Mouse (Mus musculus) kidney, embryonic 14.5 days (tissue): ENCODE data around the gene Tuba1c. TPM values are rescaled to one million over a fixed set of nuclear protein-coding genes. Genes with fewer than 3 reads are reported as not detected.
"Not testable (repeated sequence)": the region's sequence is repeated elsewhere in the genome, so short reads cannot be mapped to it uniquely, and the experiment has no call there.

Experiments used
- ATAC-seq: fragments of 200-750 bp; cut with Nextera tagmentation; 2 replicates; pipeline ENCODE4 v1.8.0; 2017; ENCODE audit warnings: moderate number of reproducible peaks, mild to moderate bottlenecking, moderate TSS enrichment, moderate library complexity; ENCODE audit not compliant: low FRiP score, low TSS enrichment
- H3K27ac ChIP-seq: fragments of 300-500 bp; sonication (generic); 2 replicates; pipeline ENCODE4 v1.5.1; 2014; ENCODE audit warnings: low read depth, mild to moderate bottlenecking, low read length, moderate library complexity, mixed read lengths
- H3K27me3 ChIP-seq: fragments of 300-500 bp; sonication (generic); 2 replicates; pipeline ENCODE4 v1.6.1; 2014; ENCODE audit warnings: mild to moderate bottlenecking, low read length; ENCODE audit not compliant: control insufficient read depth, insufficient read depth
- H3K36me3 ChIP-seq: fragments of 300-500 bp; sonication (generic); 2 replicates; pipeline ENCODE4 v1.6.1; 2014; ENCODE audit warnings: low read length, mixed read lengths; ENCODE audit not compliant: control insufficient read depth, insufficient read depth
- H3K4me1 ChIP-seq: fragments of 300-500 bp; sonication (generic); 2 replicates; pipeline ENCODE4 v1.6.1; 2014; ENCODE audit warnings: low read length, mixed read lengths; ENCODE audit not compliant: control insufficient read depth, insufficient read depth
- H3K4me2 ChIP-seq: fragments of 300-500 bp; sonication (generic); replicated peaks from 2 replicates; pipeline ENCODE4 v1.6.1; 2014; ENCODE audit warnings: low read depth, mild to moderate bottlenecking, low read length
- H3K4me3 ChIP-seq: fragments of 300-500 bp; sonication (generic); 2 replicates; pipeline ENCODE4 v1.5.1; 2014; ENCODE audit warnings: mild to moderate bottlenecking, low read length
- H3K9ac ChIP-seq: fragments of 300-500 bp; sonication (generic); 2 replicates; pipeline ENCODE4 v1.6.1; 2014; ENCODE audit warnings: low read depth, mild to moderate bottlenecking, low read length, moderate library complexity
- H3K9me3 ChIP-seq: fragments of 300-500 bp; sonication (generic); 2 replicates; pipeline ENCODE4 v1.6.1; 2016; ENCODE audit warnings: low read length; ENCODE audit not compliant: control insufficient read depth
- WGBS: fragments of 180-500 bp; shearing (Covaris S2); extraction: QIAGEN DNeasy Blood & Tissue Kit; methylation state at CpG from one replicate; pipeline ENCODE4 v1.1.7; 2014; 5-methylcytosine and 5-hydroxymethylcytosine counted together
- polyA plus RNA-seq: library from polyadenylated mRNA; unstranded; fragments of >200 nt; fragmentation: Nextera tagmentation; extraction: Ambion mirVana; gene quantifications from 2 replicates; pipeline ENCODE4 v1.2.1, GENCODE M21; 2014

Gene Tuba1c
- polyA plus RNA-seq, 1 experiment from 2014 or later = 196 TPM

GRCm38 (mm10) chr15:99055511-99055961 is 25.8 kb downstream of the Tuba1c start:
- H3K4me3 ChIP-seq = peak overlapping the region; percentile 35
- peak overlapping the region; percentile 37; the same call in 1 of the 2 replicates for H3K9ac ChIP-seq
- WGBS = under 1% methylated on average over 34 of the region's 37 CpGs
- peak; percentile 45 for ATAC-seq
- H3K36me3 ChIP-seq = no peaks in the 10 kb centered on the region
- H3K4me2 ChIP-seq = peak overlapping the region; percentile 59
- no peaks in the 10 kb centered on the region for H3K9me3 ChIP-seq
- H3K27ac ChIP-seq = no peak overlapping the region
- peaks cover 62% of the 10 kb centered on the region for H3K27me3 ChIP-seq
- peaks cover 17% of the 10 kb centered on the region for H3K4me1 ChIP-seq

DNA sequence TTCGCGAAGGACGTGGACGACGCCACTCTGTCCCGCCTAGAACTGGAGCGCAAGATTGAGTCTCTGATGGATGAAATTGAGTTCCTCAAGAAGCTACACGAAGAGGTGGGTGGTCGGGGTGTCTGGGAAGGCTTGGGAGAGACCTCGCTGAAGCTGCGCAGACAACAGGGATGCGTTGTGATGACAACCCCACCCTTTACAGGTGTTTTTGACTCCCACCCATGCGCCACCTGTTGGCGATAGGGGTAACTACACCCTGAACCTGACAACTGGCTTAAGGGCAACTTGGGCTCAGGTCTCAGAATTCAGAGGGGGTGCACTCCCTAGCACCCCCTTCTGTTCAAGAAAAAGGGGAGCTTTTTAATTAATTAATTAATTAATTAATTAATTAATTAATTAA is 26.6 kb downstream of the Tuba1c start:
- Histone ChIP-seq H3K27me3 (peaks cover 65% of the 10 kb centered on the region), H3K36me3 (no peaks in the 10 kb centered on the region), H3K4me2 (no peak overlapping the region), H3K9ac (no peak overlapping the region), H3K27ac (no peak overlapping the region), H3K4me3 (no peak overlapping the region; the same call in 1 of the 2 replicates), H3K9me3 (no peaks in the 10 kb centered on the region), H3K4me1 (peaks cover 17% of the 10 kb centered on the region)
- 5% methylated on average over 14 of the region's 14 CpGs for WGBS
- no peak for ATAC-seq

DNA sequence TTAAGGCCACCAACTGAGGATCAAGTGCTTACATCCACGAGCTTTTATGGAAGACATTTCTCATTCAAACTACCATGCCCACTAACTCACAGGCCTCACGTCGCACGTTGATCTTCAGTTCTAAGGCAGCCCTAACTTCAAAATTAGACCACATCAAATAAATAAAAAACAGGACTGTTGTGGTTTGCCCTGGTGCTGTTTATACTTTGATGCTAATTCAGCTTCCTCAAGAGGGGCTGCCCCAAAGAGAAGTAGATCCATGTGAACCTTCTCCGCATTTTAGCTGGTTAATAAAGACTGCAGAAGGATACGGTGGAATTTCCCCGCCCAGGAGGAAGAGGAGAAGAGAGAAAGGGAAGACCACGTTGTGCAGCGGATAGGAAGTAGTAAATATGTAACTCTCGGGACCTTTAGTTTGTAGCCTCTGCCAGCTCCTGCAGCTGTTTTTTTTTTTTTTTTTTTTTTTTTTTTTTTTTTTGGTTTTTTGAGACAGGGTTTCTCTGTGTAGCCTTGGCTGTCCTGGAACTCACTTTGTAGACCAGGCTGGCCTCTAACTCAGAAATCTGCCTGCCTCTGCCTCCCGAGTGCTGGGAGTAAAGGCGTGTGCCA is 36.0 kb downstream of the Tuba1c start:
- Histone ChIP-seq H3K4me2 (no peak overlapping the region), H3K9ac (no peak overlapping the region), H3K36me3 (no peaks in the 10 kb centered on the region), H3K27me3 (peaks cover 7% of the 10 kb centered on the region; the same call in 1 of the 2 replicates), H3K9me3 (no peaks in the 10 kb centered on the region), H3K4me1 (no peaks in the 10 kb centered on the region), H3K4me3 (no peak overlapping the region), H3K27ac (no peak overlapping the region)
- ATAC-seq = no peak
- WGBS = 81% methylated on average over 12 of the region's 12 CpGs

DNA sequence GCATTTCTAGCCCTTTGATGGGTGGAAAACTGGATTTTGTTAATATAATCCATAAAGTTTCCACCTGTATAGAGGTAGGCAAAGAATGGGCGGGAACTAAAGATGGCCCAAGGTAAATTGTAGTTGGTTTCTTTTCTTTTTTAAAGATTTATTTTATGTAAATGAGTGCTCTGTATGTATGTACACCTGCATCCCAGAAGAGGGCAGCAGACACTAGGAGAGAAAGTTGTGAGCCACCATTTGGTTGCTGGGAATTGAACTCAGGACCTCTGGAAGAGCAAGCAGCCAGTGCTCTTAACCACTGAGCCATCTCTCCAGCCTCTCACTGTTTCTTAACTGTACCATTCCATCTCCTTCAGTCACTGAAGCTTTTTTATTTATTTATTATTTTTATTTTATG is 42.3 kb downstream of the Tuba1c start:
- ATAC-seq = no peak
- H3K27ac ChIP-seq = no peak overlapping the region
- H3K4me1 ChIP-seq = peaks cover 15% of the 10 kb centered on the region
- H3K4me2 ChIP-seq = no peak overlapping the region
- H3K9ac ChIP-seq = no peak overlapping the region
- H3K9me3 ChIP-seq = no peaks in the 10 kb centered on the region
- 90% methylated on average over 1 of the region's 1 CpGs for WGBS
- H3K27me3 ChIP-seq = no peaks in the 10 kb centered on the region
- no peak overlapping the region for H3K4me3 ChIP-seq
- peaks cover 3% of the 10 kb centered on the region for H3K36me3 ChIP-seq

DNA sequence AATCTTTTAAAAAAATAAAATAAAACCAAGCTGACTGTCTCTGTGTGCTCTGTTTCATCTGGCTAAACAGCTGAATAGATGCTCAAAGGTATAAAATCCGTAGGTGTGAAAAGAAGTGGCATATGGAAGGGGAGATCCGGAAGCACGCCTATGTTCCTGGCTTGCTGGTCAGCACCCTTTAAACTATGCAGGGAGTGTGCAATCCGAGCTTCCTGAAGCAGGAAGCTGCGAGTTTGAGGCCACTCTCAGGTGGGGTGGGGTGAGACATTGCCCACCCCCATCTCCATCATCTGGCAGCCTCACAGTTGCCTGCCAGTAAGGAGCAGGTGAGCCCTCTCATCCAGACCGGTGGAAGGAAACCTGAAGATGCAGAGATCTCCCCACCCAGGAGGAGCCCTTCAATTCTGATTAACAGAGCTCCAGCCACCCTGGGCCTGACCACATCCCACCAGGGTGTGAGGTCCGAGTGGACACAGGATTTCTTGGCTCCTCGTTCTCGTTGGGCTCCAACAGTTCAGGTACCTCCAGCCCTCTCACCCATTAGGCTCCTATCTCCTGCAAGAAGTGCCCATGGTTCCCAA is 44.4 kb downstream of the Tuba1c start, which contains the start of gene Troap:
Gene Troap, plus strand, starts transcription at position 557 of the 581 bp plus-strand sequence.
- 18% methylated on average over 9 of the region's 9 CpGs for WGBS
- Histone ChIP-seq H3K36me3 (peaks cover 20% of the 10 kb centered on the region), H3K9ac (peak within 1 kb of the TSS; percentile 74), H3K4me3 (peak within 1 kb of the TSS; percentile 64), H3K9me3 (no peaks in the 10 kb centered on the region), H3K27ac (peak within 1 kb of the TSS; percentile 98), H3K4me1 (peaks cover 15% of the 10 kb centered on the region), H3K27me3 (no peaks in the 10 kb centered on the region), H3K4me2 (peak within 1 kb of the TSS; percentile 79)
- ATAC-seq = peak; percentile 40

DNA sequence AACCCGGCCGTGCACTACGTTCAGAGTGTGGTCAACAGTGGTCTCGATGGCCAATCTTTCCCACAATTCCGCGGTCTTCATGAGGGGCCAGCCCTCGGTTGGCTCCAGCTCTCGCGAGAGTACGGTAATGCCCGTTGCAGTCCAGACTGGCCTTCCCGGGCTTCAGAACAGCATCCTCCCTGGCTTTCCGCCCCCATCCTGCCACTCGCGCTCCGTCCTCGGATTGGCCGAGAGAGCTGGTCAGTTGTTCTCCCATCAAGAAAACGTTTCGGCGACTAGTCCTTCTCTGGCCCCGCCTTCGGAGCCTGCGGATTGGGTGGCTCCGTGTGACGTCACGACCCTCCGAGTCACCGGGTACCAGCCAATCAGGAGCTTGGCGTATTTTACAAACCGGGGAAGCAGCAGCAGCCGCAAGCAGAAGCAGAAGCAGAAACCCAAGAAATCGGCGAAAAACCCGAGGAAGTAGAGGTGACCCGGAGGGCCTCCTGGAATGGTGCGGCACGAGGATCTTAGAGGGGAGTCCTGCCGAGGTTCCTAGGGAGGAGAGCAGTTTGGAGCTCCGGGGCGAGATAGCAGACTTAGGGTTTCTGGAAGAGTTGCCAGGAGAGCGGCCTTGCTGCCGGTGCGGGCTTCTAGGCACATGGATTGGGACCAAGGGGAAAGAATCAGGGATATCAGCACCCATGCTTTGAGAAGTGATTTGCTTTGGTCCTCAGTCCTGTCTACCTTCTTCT is 45.1 kb downstream of the Tuba1c start:
- H3K27me3 ChIP-seq = no peaks in the 10 kb centered on the region
- H3K27ac ChIP-seq = peak overlapping the region; percentile 98
- peak; percentile 98 for ATAC-seq
- H3K4me1 ChIP-seq = peaks cover 15% of the 10 kb centered on the region
- H3K36me3 ChIP-seq = peaks cover 20% of the 10 kb centered on the region
- peak overlapping the region; percentile 64 for H3K4me3 ChIP-seq
- H3K9me3 ChIP-seq = no peaks in the 10 kb centered on the region
- under 1% methylated on average over 44 of the region's 44 CpGs for WGBS
- H3K9ac ChIP-seq = peak overlapping the region; percentile 74
- H3K4me2 ChIP-seq = peak overlapping the region; percentile 79

DNA sequence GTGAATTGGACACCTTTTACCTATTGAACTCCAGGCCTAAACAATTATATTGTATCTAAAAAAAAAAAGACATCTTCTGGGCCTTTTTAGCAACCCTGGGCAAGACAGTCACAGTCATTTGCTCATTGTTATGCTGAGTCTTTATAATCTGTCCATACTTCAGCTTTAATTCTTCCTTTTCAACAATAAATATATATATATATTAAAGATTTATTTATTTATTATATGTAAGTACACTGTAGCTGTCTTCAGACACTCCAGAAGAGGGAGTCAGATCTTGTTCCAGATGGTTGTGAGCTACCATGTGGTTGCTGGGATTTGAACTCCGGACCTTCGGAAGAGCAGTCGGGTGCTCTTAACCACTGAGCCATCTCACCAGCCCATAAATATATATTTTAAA is 46.3 kb downstream of the Tuba1c start:
- H3K27me3 ChIP-seq, ATAC-seq, H3K27ac ChIP-seq, H3K9me3 ChIP-seq, H3K9ac ChIP-seq, H3K4me3 ChIP-seq: not testable (repeated sequence)
- 99% methylated on average over 3 of the region's 3 CpGs for WGBS
- Histone ChIP-seq H3K4me1 (peaks cover 15% of the 10 kb centered on the region), H3K36me3 (peaks cover 30% of the 10 kb centered on the region), H3K4me2 (peak overlapping the region; percentile 79)

DNA sequence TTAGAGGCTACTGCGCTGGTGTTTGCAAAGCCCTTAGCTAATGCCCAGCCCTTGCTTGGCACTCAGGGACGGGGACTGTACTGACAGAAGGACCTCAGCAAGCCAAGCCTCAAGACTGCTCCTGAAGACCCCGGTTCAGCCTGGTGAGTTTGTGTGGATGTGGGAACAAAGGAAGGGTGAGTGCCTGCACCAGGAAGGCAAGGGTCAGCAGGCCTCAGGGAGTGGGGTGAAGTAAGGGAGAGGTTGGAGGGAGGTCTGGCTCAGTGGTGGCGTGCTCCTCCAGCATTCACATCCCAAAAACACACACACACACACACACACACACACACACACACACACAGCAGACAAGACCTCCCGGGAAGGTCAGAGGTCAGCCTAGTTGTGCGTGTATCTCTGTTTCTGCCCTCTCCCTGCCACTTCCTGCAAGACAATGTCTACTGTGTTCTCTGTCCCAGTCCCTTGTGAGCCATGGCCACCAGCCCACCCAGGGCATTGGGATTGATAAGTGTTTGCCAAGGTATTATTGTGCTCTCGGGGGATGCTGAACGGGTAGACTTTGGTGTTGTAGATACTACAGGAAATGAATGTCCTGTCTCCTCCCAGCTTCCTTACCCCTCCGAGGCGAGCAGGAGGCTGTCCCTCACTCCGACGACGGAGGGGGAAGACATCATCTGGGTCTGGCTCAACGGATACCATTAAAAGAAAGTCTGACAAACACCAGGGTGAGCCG is 48.7 kb downstream of the Tuba1c start:
- Histone ChIP-seq H3K9ac (no peak overlapping the region), H3K4me1 (peaks cover 15% of the 10 kb centered on the region), H3K27ac (no peak overlapping the region), H3K27me3 (no peaks in the 10 kb centered on the region), H3K4me2 (no peak overlapping the region), H3K36me3 (peaks cover 51% of the 10 kb centered on the region), H3K4me3 (no peak overlapping the region), H3K9me3 (no peaks in the 10 kb centered on the region)
- no peak for ATAC-seq
- WGBS = 82% methylated on average over 15 of the region's 15 CpGs
